Mouse (Mus musculus) cerebellum, adult 2 months (tissue): ENCODE data around the gene Erv3.

Experiments
- CTCF ChIP-seq: fragments of 200-500 bp; IDR thresholded peaks from 2 replicates; pipeline ENCODE4 v1.5.1; 2011; ENCODE audit warnings: low read depth, mild to moderate bottlenecking, control low read depth, low read length, moderate library complexity, borderline replicate concordance; ENCODE audit not compliant: insufficient read depth
- POLR2A ChIP-seq: fragments of 200-500 bp; IDR thresholded peaks from 2 replicates; pipeline ENCODE4 v1.6.1; 2011; ENCODE audit warnings: low read length, control low read depth, borderline replicate concordance; ENCODE audit not compliant: insufficient read depth

GRCm38 (mm10) chr2:131906846-131907245, 47.3 kb upstream of the Erv3 start:
- no peak for TF ChIP-seq CTCF
- TF ChIP-seq POLR2A, result no peak
